Mouse (Mus musculus): Measurements from ENCODE around the gene Olfr1087. TPM values are rescaled to one million over a fixed set of nuclear protein-coding genes. Genes with fewer than 3 reads are reported as not detected.
"Not testable (repeated sequence)": the region's sequence is repeated elsewhere in the genome, so short reads cannot be mapped to it uniquely, and the experiment has no call there.

Gene Olfr1087
- not detected for total RNA-seq (2018; cell fraction: chromatin; rRNA removed)
- total RNA-seq (2018; cell fraction: cytosol; rRNA removed): not detected
- not detected for total RNA-seq (2018; cell fraction: nucleus; rRNA removed)
- polyA plus RNA-seq (2018): not detected in 3 replicates

DNA sequence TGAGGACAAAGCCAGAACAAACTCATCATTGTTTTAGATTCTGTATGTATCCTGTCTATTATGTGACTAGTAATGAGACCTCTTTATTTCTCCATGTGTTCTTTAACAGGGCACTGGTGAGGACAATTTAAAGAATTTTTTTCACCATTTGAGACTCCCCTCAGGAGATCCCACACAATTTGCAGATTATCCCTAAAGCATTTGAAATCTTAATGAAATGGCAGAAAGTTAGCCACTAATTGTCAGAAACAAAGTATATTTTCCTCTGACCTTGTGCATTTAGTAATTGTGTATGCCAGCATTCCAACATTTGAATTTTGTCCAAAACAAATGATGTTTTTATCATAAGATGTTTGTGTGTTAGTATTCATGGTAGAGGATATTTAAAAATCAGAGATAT, at the start of gene Olfr1087:
Gene Olfr1087, minus strand, starts transcription at position 101 of the 400 bp plus-strand sequence.
- H3K4me3 ChIP-seq (ENCODE audit: inconsistent target): no peak within 1 kb of the TSS
- no peaks in the 10 kb centered on the region for H3K36me3 ChIP-seq (ENCODE audit: inconsistent target)
- no peak within 1 kb of the TSS for H3K27ac ChIP-seq
- H3K79me2 ChIP-seq (ENCODE audit: inconsistent target): no peaks in the 10 kb centered on the region

- H3K36me3 ChIP-seq (ENCODE audit: inconsistent target): no peaks in the 10 kb centered on the region
- no peak within 1 kb of the TSS for H3K27ac ChIP-seq
- H3K79me2 ChIP-seq (ENCODE audit: inconsistent target): no peaks in the 10 kb centered on the region
- H3K4me3 ChIP-seq (ENCODE audit: inconsistent target): no peak within 1 kb of the TSS
These were observed 35.4 kb upstream of the Olfr1087 start, which contains the start of gene Olfr1089 for GRCm38 (mm10) chr2:86733601-86734000. Olfr1089 (minus strand) TSS chr2:86733701.

DNA sequence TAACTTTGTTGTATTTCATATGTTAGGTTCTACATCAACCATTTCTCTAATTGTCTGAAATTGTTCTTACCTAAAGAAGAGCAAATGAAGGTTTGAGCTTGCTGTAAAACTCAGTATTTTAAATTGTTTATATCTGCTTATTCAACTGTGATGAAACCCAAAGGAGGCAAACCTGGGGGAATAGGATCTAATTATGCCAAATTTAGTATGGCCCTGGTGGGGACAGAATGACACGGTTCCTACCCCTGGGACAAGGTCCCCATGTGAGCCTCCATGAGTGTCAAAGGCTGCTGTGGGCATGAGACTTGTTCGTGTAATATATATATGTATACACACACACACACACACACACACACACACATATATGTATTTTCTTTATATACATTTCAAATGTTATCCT, 18.2 kb downstream of the Olfr1087 start, which contains the start of gene Olfr1086:
Gene Olfr1086, minus strand, starts transcription at position 101 of the 400 bp plus-strand sequence.
- WGBS (ENCODE audit: missing documents): 85% methylated on average over 2 of the region's 2 CpGs
- Histone ChIP-seq H3K79me2 (ENCODE audit: inconsistent target) (no peaks in the 10 kb centered on the region), H3K4me3 (ENCODE audit: inconsistent target) (no peak within 1 kb of the TSS), H3K27ac (no peak within 1 kb of the TSS), H3K36me3 (ENCODE audit: inconsistent target) (no peaks in the 10 kb centered on the region)

GRCm38 (mm10) chr2:86661919-86662318, 36.3 kb downstream of the Olfr1087 start, which contains the start of gene Olfr1085:
Olfr1085 (minus strand) TSS chr2:86662019.
- no peak within 1 kb of the TSS for H3K4me3 ChIP-seq (ENCODE audit: inconsistent target)
- H3K27ac ChIP-seq: no peak within 1 kb of the TSS
- no peaks in the 10 kb centered on the region for H3K36me3 ChIP-seq (ENCODE audit: inconsistent target)
- WGBS (ENCODE audit: missing documents): 9% methylated on average over 1 of the region's 1 CpGs
- no peaks in the 10 kb centered on the region for H3K79me2 ChIP-seq (ENCODE audit: inconsistent target)

DNA sequence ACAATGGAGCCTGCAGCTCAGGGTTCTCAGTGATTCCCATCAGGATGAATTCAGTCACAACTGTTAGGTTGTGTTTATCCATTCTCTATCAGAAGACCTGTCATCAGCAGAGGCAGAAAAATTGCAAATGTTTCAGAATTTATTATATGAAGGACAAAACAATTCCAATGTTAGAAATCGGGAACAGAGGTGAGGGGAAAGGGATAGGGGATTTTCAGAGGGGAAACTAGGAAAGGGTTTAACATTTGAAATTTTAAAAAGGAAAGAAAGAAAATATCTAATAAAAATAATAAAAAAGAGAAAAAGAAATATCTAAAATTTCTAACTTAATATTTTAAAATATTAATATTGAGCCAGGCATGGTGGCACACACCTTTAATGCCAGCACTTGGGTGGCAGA, 58.6 kb downstream of the Olfr1087 start, which contains the start of gene Olfr1084:
Gene Olfr1084, minus strand, starts transcription at position 101 of the 400 bp plus-strand sequence.
- not testable (repeated sequence) for H3K36me3 ChIP-seq (ENCODE audit: inconsistent target); H3K27ac ChIP-seq; H3K79me2 ChIP-seq (ENCODE audit: inconsistent target); H3K4me3 ChIP-seq (ENCODE audit: inconsistent target)
- 100% methylated on average over 1 of the region's 1 CpGs for WGBS (ENCODE audit: missing documents)

Other genes with a start within 250 kb of the Olfr1087 start
- not detected in 3 replicates for gene Olfr1065, start 247.8 kb downstream of the Olfr1087 start, polyA plus RNA-seq (2018)
- gene Olfr1066, start 242.1 kb downstream of the Olfr1087 start, polyA plus RNA-seq (2018): not detected in 3 replicates
- gene Olfr228, start 211.0 kb downstream of the Olfr1087 start, polyA plus RNA-seq (2018): not detected in 3 replicates
- gene Olfr1076, start 189.9 kb downstream of the Olfr1087 start, polyA plus RNA-seq (2018): not detected in 3 replicates
- gene Olfr1079, start 155.9 kb downstream of the Olfr1087 start, polyA plus RNA-seq (2018): not detected in 3 replicates
- not detected in 3 replicates for gene Olfr1080, start 140.2 kb downstream of the Olfr1087 start, polyA plus RNA-seq (2018)
- gene Olfr1082, start 99.4 kb downstream of the Olfr1087 start, polyA plus RNA-seq (2018): not detected in 3 replicates
- not detected in 3 replicates for gene Olfr1084, start 58.7 kb downstream of the Olfr1087 start, polyA plus RNA-seq (2018)
- not detected in 3 replicates for gene Olfr1085, start 36.4 kb downstream of the Olfr1087 start, polyA plus RNA-seq (2018)
- not detected in 3 replicates for gene Olfr1086, start 18.3 kb downstream of the Olfr1087 start, polyA plus RNA-seq (2018)
- gene Olfr1089, start 35.3 kb upstream of the Olfr1087 start, polyA plus RNA-seq (2018): not detected in 3 replicates
- not detected in 3 replicates for gene Olfr1090, start 60.6 kb upstream of the Olfr1087 start, polyA plus RNA-seq (2018)
- gene Olfr1093, start 84.1 kb upstream of the Olfr1087 start, polyA plus RNA-seq (2018): not detected in 3 replicates
- not detected in 3 replicates for gene Olfr141, start 111.6 kb upstream of the Olfr1087 start, polyA plus RNA-seq (2018)
- not detected in 3 replicates for gene Olfr1094, start 126.3 kb upstream of the Olfr1087 start, polyA plus RNA-seq (2018)
- gene Olfr1095, start 153.3 kb upstream of the Olfr1087 start, polyA plus RNA-seq (2018): not detected in 3 replicates
- not detected in 3 replicates for gene Gm13723, start 176.4 kb upstream of the Olfr1087 start, polyA plus RNA-seq (2018)
- not detected in 3 replicates for gene Olfr1097, start 193.8 kb upstream of the Olfr1087 start, polyA plus RNA-seq (2018)
- gene Olfr1098, start 226.2 kb upstream of the Olfr1087 start, polyA plus RNA-seq (2018): not detected in 3 replicates